Mouse (Mus musculus) erythroblast, embryonic 14.5 days (primary cell): ENCODE data around the gene Adamtsl1.

Experiments
- GATA1 ChIP-seq: IDR thresholded peaks from 2 replicates; pipeline ENCODE4 v1.6.1; 2012; ENCODE audit warnings: low read length, inconsistent platforms, mixed read lengths
- TAL1 ChIP-seq: IDR thresholded peaks from 3 replicates; pipeline ENCODE4 v1.6.1; 2012; ENCODE audit warnings: low read length, inconsistent platforms, mixed read lengths

- no peak for TF ChIP-seq TAL1
- no peak for TF ChIP-seq GATA1
These were observed 801.1 kb downstream of the Adamtsl1 start for GRCm38 (mm10) chr4:86315122-86315521.
